ENCODE assay signal across 8 mouse cellular contexts in genomic region chr12:51691845-51692632, GRCm38 (mm10). TPM values are rescaled to one million over a fixed set of nuclear protein-coding genes. Genes with fewer than 3 reads are reported as not detected.
DNase-seq lines count a peak whose midpoint lies in the region; ATAC-seq and TF ChIP-seq lines count a peak whose summit lies in the region.

Strn3 (minus strand) TSS chr12:51691897.

- dilution Hi-C loops in CH12.LX (cut with MboI; ENCODE audit: extremely low pct_ligation_motif_present, extremely low pct_unique_long_range_greater_than_20kb, low sequenced_read_pairs), result no loop called here

- peak within 1 kb of the TSS; percentile 90 for H3K9ac ChIP-seq in CH12.LX (ENCODE audit: insufficient read depth, low read depth)
- H3K9ac ChIP-seq in forebrain, embryonic 11.5 days (ENCODE audit: low read length), result peak within 1 kb of the TSS; percentile 99
- H3K9ac ChIP-seq in heart, embryonic 16.5 days (ENCODE audit: low read length), result peak within 1 kb of the TSS; percentile 100
- peak within 1 kb of the TSS; percentile 100 for H3K9ac ChIP-seq in liver, embryonic 15.5 days
- peak within 1 kb of the TSS; percentile 98 for H3K9ac ChIP-seq in neural tube, embryonic 12.5 days

- in situ Hi-C loops in CH12.LX (cut with MboI; ENCODE audit: low pct_ligation_motif_present, low pct_unique_long_range_greater_than_20kb, low sequenced_read_pairs), result no loop called here

- no peak for TF ChIP-seq EP300 in CH12.LX (IDR thresholded peaks at IDR 0.05; ENCODE audit: low read length)

- no peak for TF ChIP-seq RAD21 in CH12.LX (IDR thresholded peaks at IDR 0.05; ENCODE audit: low read depth, low read length)

- peak; percentile 93 for DNase-seq in CH12.LX (ENCODE audit: extremely low read depth)
- DNase-seq in c-Kit-positive CD71-positive TER-119-negative erythroid progenitor cells, embryonic 14.5 days (ENCODE audit: low read depth), result peak; percentile 94
- DNase-seq in forebrain, embryonic 11.5 days (ENCODE audit: low spot score), result peak; percentile 99
- DNase-seq in kidney, postnatal 36 days, result peak; percentile 97
- DNase-seq in telencephalon, adult 2 months (ENCODE audit: low read depth, low spot score), result peak; percentile 97

- peaks cover 0 to 2% of the 10 kb centered on the region in 2 experiments for H3K36me3 ChIP-seq in CH12.LX (replicated peaks in 1 of 2; ENCODE audit: control insufficient read depth in 1 of 2, insufficient read depth in 1 of 2, low read length in 1 of 2)
- no peaks in the 10 kb centered on the region for H3K36me3 ChIP-seq in forebrain, embryonic 11.5 days (ENCODE audit: control insufficient read depth, insufficient read depth, low read length)
- no peaks in the 10 kb centered on the region for H3K36me3 ChIP-seq in heart, embryonic 16.5 days (ENCODE audit: control insufficient read depth, insufficient read depth)
- no peaks in the 10 kb centered on the region for H3K36me3 ChIP-seq in liver, embryonic 15.5 days (replicated peaks)
- H3K36me3 ChIP-seq in neural tube, embryonic 12.5 days, result no peaks in the 10 kb centered on the region

- no peak for TF ChIP-seq CTCF in CH12.LX (conservative IDR thresholded peaks at IDR 0.05 in 1 of 2, IDR thresholded peaks at IDR 0.05 in 1 of 2; ENCODE audit: low read depth in 2 of 2, low read length in 2 of 2)

- H3K27ac ChIP-seq in CH12.LX (ENCODE audit: insufficient read depth, low read depth), result peak within 1 kb of the TSS; percentile 88
- peak within 1 kb of the TSS; percentile 100 for H3K27ac ChIP-seq in forebrain, embryonic 11.5 days (ENCODE audit: low read depth, low read length)
- peak within 1 kb of the TSS; percentile 100 for H3K27ac ChIP-seq in heart, embryonic 16.5 days (ENCODE audit: low read length)
- peak within 1 kb of the TSS; percentile 99 for H3K27ac ChIP-seq in liver, embryonic 15.5 days (replicated peaks)
- peak within 1 kb of the TSS; percentile 99 for H3K27ac ChIP-seq in neural tube, embryonic 12.5 days

- H3K79me2 ChIP-seq in CH12.LX (replicated peaks; ENCODE audit: control insufficient read depth, extremely low read depth, insufficient read depth, poor library complexity, severe bottlenecking), result peaks cover 35% of the 10 kb centered on the region

- no peaks in the 10 kb centered on the region for H3K27me3 ChIP-seq in CH12.LX (replicated peaks)
- H3K27me3 ChIP-seq in forebrain, embryonic 11.5 days (ENCODE audit: control insufficient read depth, insufficient read depth, low read length), result no peaks in the 10 kb centered on the region
- no peaks in the 10 kb centered on the region for H3K27me3 ChIP-seq in heart, embryonic 16.5 days (ENCODE audit: control insufficient read depth, insufficient read depth, low read length)
- no peaks in the 10 kb centered on the region for H3K27me3 ChIP-seq in liver, embryonic 15.5 days
- no peaks in the 10 kb centered on the region for H3K27me3 ChIP-seq in neural tube, embryonic 12.5 days (replicated peaks)

- under 1% methylated on average over 45 of the region's 56 CpGs for WGBS in forebrain, embryonic 11.5 days
- WGBS in heart, embryonic 16.5 days, result under 1% methylated on average over 52 of the region's 56 CpGs
- under 1% methylated on average over 56 of the region's 56 CpGs for WGBS in liver, embryonic 15.5 days (ENCODE audit: insufficient replicate concordance)
- whole genome bisulfite sequencing in neural tube, embryonic 12.5 days, result under 1% methylated on average over 50 of the region's 56 CpGs

- no peaks in the 10 kb centered on the region for H3K9me3 ChIP-seq in CH12.LX (replicated peaks; ENCODE audit: low read length)
- H3K9me3 ChIP-seq in forebrain, embryonic 11.5 days (ENCODE audit: control insufficient read depth, low read length), result no peaks in the 10 kb centered on the region
- H3K9me3 ChIP-seq in heart, embryonic 16.5 days (replicated peaks; ENCODE audit: control insufficient read depth, low read length), result no peaks in the 10 kb centered on the region
- H3K9me3 ChIP-seq in liver, embryonic 15.5 days (replicated peaks), result no peaks in the 10 kb centered on the region
- H3K9me3 ChIP-seq in neural tube, embryonic 12.5 days, result no peaks in the 10 kb centered on the region

- H3K4me2 ChIP-seq in CH12.LX (ENCODE audit: insufficient read depth, low read depth, poor library complexity, severe bottlenecking), result peak within 1 kb of the TSS; percentile 97; the same call in 1 of the 2 replicates
- peak within 1 kb of the TSS; percentile 45 for H3K4me2 ChIP-seq in forebrain, embryonic 11.5 days (ENCODE audit: low read depth, low read length, severe bottlenecking)
- H3K4me2 ChIP-seq in heart, embryonic 16.5 days (ENCODE audit: low read depth, low read length), result peak within 1 kb of the TSS; percentile 70
- peak within 1 kb of the TSS; percentile 85 for H3K4me2 ChIP-seq in liver, embryonic 15.5 days
- H3K4me2 ChIP-seq in neural tube, embryonic 12.5 days (replicated peaks), result peak within 1 kb of the TSS; percentile 65

- ATAC-seq in forebrain, embryonic 11.5 days (replicated peaks; ENCODE audit: low FRiP score), result peak; percentile 96
- ATAC-seq in heart, embryonic 16.5 days (replicated peaks; ENCODE audit: extremely low read depth, insufficient read depth, low FRiP score), result peak; percentile 95
- peak; percentile 91 for ATAC-seq in liver, embryonic 15.5 days (ENCODE audit: insufficient read depth)
- ATAC-seq in neural tube, embryonic 12.5 days (ENCODE audit: low FRiP score, low read depth), result peak; percentile 96

- H3K4me1 ChIP-seq in CH12.LX (ENCODE audit: control insufficient read depth in 1 of 2, insufficient read depth in 2 of 2), result peaks cover 2 to 36% of the 10 kb centered on the region in 2 experiments; a peak in 3 of 4 replicates
- no peaks in the 10 kb centered on the region for H3K4me1 ChIP-seq in forebrain, embryonic 11.5 days (replicated peaks; ENCODE audit: control insufficient read depth, insufficient read depth, low read length)
- H3K4me1 ChIP-seq in heart, embryonic 16.5 days (ENCODE audit: control insufficient read depth, insufficient read depth, low read length), result peaks cover 29% of the 10 kb centered on the region
- peaks cover 49% of the 10 kb centered on the region for H3K4me1 ChIP-seq in liver, embryonic 15.5 days (replicated peaks)
- peaks cover 8% of the 10 kb centered on the region for H3K4me1 ChIP-seq in neural tube, embryonic 12.5 days

- TF ChIP-seq POLR2A in CH12.LX (IDR thresholded peaks at IDR 0.05; ENCODE audit: low read depth, low read length), result peak; percentile 87

- peak within 1 kb of the TSS; percentile 78 to 92 (median 91) for H3K4me3 ChIP-seq in CH12.LX (replicated peaks in 1 of 3; ENCODE audit: low read depth in 2 of 3, low read length in 2 of 3, poor library complexity in 1 of 3)
- peak within 1 kb of the TSS; percentile 97 for H3K4me3 ChIP-seq in forebrain, embryonic 11.5 days (ENCODE audit: low read depth, low read length)
- H3K4me3 ChIP-seq in heart, embryonic 16.5 days (ENCODE audit: low read length), result peak within 1 kb of the TSS; percentile 98
- peak within 1 kb of the TSS; percentile 100 for H3K4me3 ChIP-seq in liver, embryonic 15.5 days (replicated peaks)
- H3K4me3 ChIP-seq in neural tube, embryonic 12.5 days, result peak within 1 kb of the TSS; percentile 95

TF ChIP-seq in CH12.LX, 34 proteins besides CTCF, POLR2A, EP300 and RAD21 (continues in another document):
- TF ChIP-seq ZKSCAN1 (IDR thresholded peaks at IDR 0.05; ENCODE audit: borderline replicate concordance, low read depth, low read length) (no peak), ELF1 (IDR thresholded peaks at IDR 0.05; ENCODE audit: low read depth, low read length) (peak; percentile 75), CHD2 (IDR thresholded peaks at IDR 0.05; ENCODE audit: low read length) (0 out of 2 replicates have a peak, but pooled peaks have one; percentile 34), JUN (IDR thresholded peaks at IDR 0.05; ENCODE audit: insufficient read depth, low read depth, low read length) (no peak), BHLHE40 (IDR thresholded peaks at IDR 0.05; ENCODE audit: low read depth, low read length) (peak; percentile 53), USF2 (conservative IDR thresholded peaks at IDR 0.05; ENCODE audit: low read depth, low read length) (no peak), SMC3 (IDR thresholded peaks at IDR 0.05; ENCODE audit: low read depth, low read length) (no peak), IRF4 (IDR thresholded peaks at IDR 0.05; ENCODE audit: low read depth, low read length) (peak; percentile 23; the same call in 1 of the 2 replicates), ZC3H11A (IDR thresholded peaks at IDR 0.05; ENCODE audit: low read depth, low read length) (no peak), RCOR1 (conservative IDR thresholded peaks at IDR 0.05; ENCODE audit: low read depth, low read length) (0 out of 2 replicates have a peak, but pooled peaks have one; percentile 34), MAX (IDR thresholded peaks at IDR 0.05; ENCODE audit: low read length) (peak; percentile 75), CHD1 (IDR thresholded peaks at IDR 0.05; ENCODE audit: low read depth, low read length) (no peak), JUND (conservative IDR thresholded peaks at IDR 0.05; ENCODE audit: low read depth, low read length) (no peak), TBP (conservative IDR thresholded peaks at IDR 0.05; ENCODE audit: low read depth, low read length) (peak; percentile 56), MYC (IDR thresholded peaks at IDR 0.05; ENCODE audit: low read depth, low read length) (peak; percentile 74; the same call in 1 of the 2 replicates), POLR2AphosphoS2 (IDR thresholded peaks at IDR 0.05; ENCODE audit: low read depth, low read length) (no peak; the same call in 1 of the 2 replicates), MXI1 (IDR thresholded peaks at IDR 0.05; ENCODE audit: low read depth, low read length) (peak; percentile 77), TCF12 (IDR thresholded peaks at IDR 0.05; ENCODE audit: low read depth, low read length) (peak; percentile 74), PAX5 (IDR thresholded peaks at IDR 0.05; ENCODE audit: low read length) (no peak), E2F4 (IDR thresholded peaks at IDR 0.05; ENCODE audit: insufficient replicate concordance, low read depth, low read length) (0 out of 2 replicates have a peak, but pooled peaks have one; percentile 16), MEF2A (IDR thresholded peaks at IDR 0.05; ENCODE audit: borderline replicate concordance, low read depth, low read length) (peak; percentile 39), MAZ (IDR thresholded peaks at IDR 0.05; ENCODE audit: low read depth, low read length) (peak; percentile 94), SIN3A (IDR thresholded peaks at IDR 0.05; ENCODE audit: low read length) (peak; percentile 86)

RNA-seq across cellular contexts. Expression of gene Strn3, which starts in this region (rescaled TPM):
- total RNA-seq in CH12.LX (2012; rRNA removed) (22.1 and 25.3 TPM in 2 replicates), CH12.LX (2014; rRNA removed) (47.9 and 53.0 TPM in 2 replicates)
- polyA plus RNA-seq in CH12.LX (2012; ENCODE audit: insufficient read length, low read depth), result 27.4 and 27.7 TPM in 2 replicates
- polyA plus RNA-seq in forebrain, embryonic 11.5 days (2014; fragmentation: Nextera tagmentation; extraction: Ambion mirVana), result 56.3 and 58.4 TPM in 2 replicates
- polyA plus RNA-seq in heart, embryonic 16.5 days (2015; fragmentation: Nextera tagmentation; extraction: Ambion mirVana), result 37.2 and 38.8 TPM in 2 replicates
- 13.1 and 13.9 TPM in 2 replicates for polyA plus RNA-seq in liver, embryonic 15.5 days (2015; fragmentation: Nextera tagmentation; extraction: Ambion mirVana)
- 55.5 and 63.4 TPM in 2 replicates for polyA plus RNA-seq in neural tube, embryonic 12.5 days (2016; fragmentation: Nextera tagmentation; extraction: Ambion mirVana)

Comparison
In these comparisons a context has a peak if more than half of its experiments do, and no peak if none do; other contexts are left out.
1. Peak in every context shown above with its lines: DNase-seq, ATAC-seq, H3K4me3 ChIP-seq and H3K27ac ChIP-seq.
2. H3K4me2 ChIP-seq: peak in every context shown above with its lines; median percentile 97 in CH12.LX; 85 in liver, embryonic 15.5 days; 70 in heart, embryonic 16.5 days; 65 in neural tube, embryonic 12.5 days; 45 in forebrain, embryonic 11.5 days.